Mouse (Mus musculus): Measurements from ENCODE around the gene Tmem135.

GRCm38 (mm10) chr7:89380935-89381705 is 22.9 kb downstream of the Tmem135 start:
- TF ChIP-seq CTCF (IDR thresholded peaks at IDR 0.05; ENCODE audit: insufficient read depth, low read depth, low read length) (no peak), POLR2A (IDR thresholded peaks at IDR 0.05; ENCODE audit: insufficient read depth, low read depth, low read length) (no peak)
